In genomic region chr5:22548556-22549161, GRCm38 (mm10) we compare ENCODE assay signal across 8 mouse cellular contexts. TPM values are rescaled to one million over a fixed set of nuclear protein-coding genes. Genes with fewer than 3 reads are reported as not detected.
A peak's percentile ranks its signal among the peaks of the same experiment; 100 is the strongest.
DNase-seq lines count a peak whose midpoint lies in the region; ATAC-seq lines count a peak whose summit lies in the region.
"Had no signal": no experiment of that assay in that cellular context is flagged by ENCODE, and none has a peak within 500 bp of the region (broad histone marks: within the 10 kb centered on the region; RNA-seq: fewer than 3 reads in every experiment).

No protein-coding gene starts in this region.

- no peak for ATAC-seq in midbrain, embryonic 11.5 days (ENCODE audit: low FRiP score)
- ATAC-seq in midbrain, embryonic 14.5 days (ENCODE audit: low FRiP score, low TSS enrichment) = no peak
- ATAC-seq in hindbrain, embryonic 15.5 days (ENCODE audit: low FRiP score, low read depth) = no peak
- ATAC-seq in stomach, embryonic 16.5 days (ENCODE audit: insufficient read depth, low FRiP score) = no peak
- no peak for ATAC-seq in megakaryocyte-erythroid progenitor cell, adult 5-6 weeks (replicated peaks; ENCODE audit: low FRiP score, low TSS enrichment, poor library complexity, severe bottlenecking)

- peaks cover 6% of the 10 kb centered on the region for H3K4me1 ChIP-seq in midbrain, embryonic 11.5 days (ENCODE audit: control insufficient read depth, insufficient read depth, low read length)
- H3K4me1 ChIP-seq in midbrain, embryonic 14.5 days (ENCODE audit: control insufficient read depth, insufficient read depth, low read length) = peaks cover 4% of the 10 kb centered on the region; the same call in 1 of the 2 replicates
- H3K4me1 ChIP-seq in hindbrain, embryonic 15.5 days (replicated peaks) = peaks cover 13% of the 10 kb centered on the region
- no peaks in the 10 kb centered on the region for H3K4me1 ChIP-seq in stomach, embryonic 16.5 days (ENCODE audit: control insufficient read depth, insufficient read depth, low read length)

- no peak overlapping the region for H3K4me3 ChIP-seq in midbrain, embryonic 11.5 days (ENCODE audit: low read depth, low read length)
- H3K4me3 ChIP-seq in midbrain, embryonic 14.5 days (replicated peaks; ENCODE audit: low read depth, low read length) = no peak overlapping the region; the same call in 1 of the 2 replicates
- no peak overlapping the region for H3K4me3 ChIP-seq in hindbrain, embryonic 15.5 days
- H3K4me3 ChIP-seq in stomach, embryonic 16.5 days (replicated peaks; ENCODE audit: low read length) = no peak overlapping the region

- H3K9me3 ChIP-seq in midbrain, embryonic 11.5 days (ENCODE audit: control insufficient read depth, low read length) = no peaks in the 10 kb centered on the region
- H3K9me3 ChIP-seq in midbrain, embryonic 14.5 days (ENCODE audit: control insufficient read depth, low read length) = no peaks in the 10 kb centered on the region
- no peaks in the 10 kb centered on the region for H3K9me3 ChIP-seq in hindbrain, embryonic 15.5 days
- no peaks in the 10 kb centered on the region for H3K9me3 ChIP-seq in stomach, embryonic 16.5 days (replicated peaks; ENCODE audit: control insufficient read depth, low read length)

- WGBS in midbrain, embryonic 11.5 days = 89% methylated on average over 6 of the region's 6 CpGs
- WGBS in midbrain, embryonic 14.5 days = 88% methylated on average over 6 of the region's 6 CpGs
- 69% methylated on average over 6 of the region's 6 CpGs for WGBS in hindbrain, embryonic 15.5 days
- WGBS in stomach, embryonic 16.5 days = 47% methylated on average over 6 of the region's 6 CpGs

- peaks cover 6% of the 10 kb centered on the region; the same call in 1 of the 2 replicates for H3K36me3 ChIP-seq in midbrain, embryonic 11.5 days (ENCODE audit: control insufficient read depth, insufficient read depth, low read length)
- H3K36me3 ChIP-seq in midbrain, embryonic 14.5 days (ENCODE audit: control insufficient read depth, insufficient read depth, low read length) = peaks cover 28% of the 10 kb centered on the region
- peaks cover 23% of the 10 kb centered on the region for H3K36me3 ChIP-seq in hindbrain, embryonic 15.5 days
- peaks cover 14% of the 10 kb centered on the region for H3K36me3 ChIP-seq in stomach, embryonic 16.5 days (ENCODE audit: control insufficient read depth, insufficient read depth, low read length)

- no peaks in the 10 kb centered on the region for H3K27me3 ChIP-seq in midbrain, embryonic 11.5 days (ENCODE audit: control insufficient read depth, insufficient read depth, low read length)
- no peaks in the 10 kb centered on the region for H3K27me3 ChIP-seq in midbrain, embryonic 14.5 days (ENCODE audit: control insufficient read depth, insufficient read depth, low read length)
- H3K27me3 ChIP-seq in hindbrain, embryonic 15.5 days = no peaks in the 10 kb centered on the region
- no peaks in the 10 kb centered on the region for H3K27me3 ChIP-seq in stomach, embryonic 16.5 days (ENCODE audit: control insufficient read depth, insufficient read depth, low read length)

- peak overlapping the region; percentile 13 for H3K4me2 ChIP-seq in midbrain, embryonic 11.5 days
- H3K4me2 ChIP-seq in midbrain, embryonic 14.5 days (ENCODE audit: low read length) = no peak overlapping the region; the same call in 1 of the 2 replicates
- peak overlapping the region; percentile 75 for H3K4me2 ChIP-seq in hindbrain, embryonic 15.5 days
- peak overlapping the region; percentile 81; the same call in 1 of the 2 replicates for H3K4me2 ChIP-seq in stomach, embryonic 16.5 days (ENCODE audit: low read depth, low read length)

- no peak overlapping the region for H3K27ac ChIP-seq in midbrain, embryonic 11.5 days (ENCODE audit: low read depth, low read length)
- H3K27ac ChIP-seq in midbrain, embryonic 14.5 days (replicated peaks; ENCODE audit: low read depth, low read length) = no peak overlapping the region
- no peak overlapping the region for H3K27ac ChIP-seq in hindbrain, embryonic 15.5 days (replicated peaks)
- H3K27ac ChIP-seq in stomach, embryonic 16.5 days (ENCODE audit: low read length) = no peak overlapping the region

- no peak overlapping the region for H3K9ac ChIP-seq in midbrain, embryonic 11.5 days (ENCODE audit: low read length)
- H3K9ac ChIP-seq in midbrain, embryonic 14.5 days (replicated peaks; ENCODE audit: low read length) = no peak overlapping the region
- H3K9ac ChIP-seq in hindbrain, embryonic 15.5 days = no peak overlapping the region
- H3K9ac ChIP-seq in stomach, embryonic 16.5 days (ENCODE audit: low read length) = no peak overlapping the region

- peak; percentile 23 for DNase-seq in midbrain, embryonic 11.5 days (ENCODE audit: low spot score, missing footprints)
- no peak for DNase-seq in midbrain, embryonic 14.5 days
- peak; percentile 14 to 24 for DNase-seq in kidney, postnatal 4 days
- no peak for DNase-seq in cerebellum, adult 9-11 months
- DNase-seq: lung, postnatal 14 days had no signal

RNA-seq across cellular contexts. Expression of gene Orc5, which starts 1.6 kb away (rescaled TPM):
- 49.4 and 50.5 TPM in 2 replicates for polyA plus RNA-seq in midbrain, embryonic 11.5 days (2014; fragmentation: Nextera tagmentation; extraction: Ambion mirVana)
- polyA plus RNA-seq in midbrain, embryonic 14.5 days (2014; fragmentation: Nextera tagmentation; extraction: Ambion mirVana) = 35.8 and 41.6 TPM in 2 replicates
- 34.6 and 35.4 TPM in 2 replicates for polyA plus RNA-seq in hindbrain, embryonic 15.5 days (2015; fragmentation: Nextera tagmentation; extraction: Ambion mirVana)
- polyA plus RNA-seq in stomach, embryonic 16.5 days (2015; fragmentation: Nextera tagmentation; extraction: Ambion mirVana) = 34.2 and 36.8 TPM in 2 replicates
- 75.4 and 86.9 TPM in 2 replicates for total RNA-seq in megakaryocyte-erythroid progenitor cell, adult 5-6 weeks (2014; fragmentation: Nextera tagmentation)
- total RNA-seq in megakaryocyte-erythroid progenitor cell, adult 5-6 weeks (2017) = 71.2 and 90.9 TPM in 2 replicates

Comparison
In these comparisons a context has a peak if more than half of its experiments do, and no peak if none do; other contexts are left out.
1. DNase-seq: peak in midbrain, embryonic 11.5 days (single experiment) and kidney, postnatal 4 days (2 of 2); none in midbrain, embryonic 14.5 days (single experiment) and cerebellum, adult 9-11 months (single experiment).